In genomic region chr3:35753825-35754767, GRCm38 (mm10) we compare ENCODE assay signal across 7 mouse cellular contexts. TPM values are rescaled to one million over a fixed set of nuclear protein-coding genes. Genes with fewer than 3 reads are reported as not detected.
DNase-seq lines count a peak whose midpoint lies in the region; ATAC-seq and TF ChIP-seq lines count a peak whose summit lies in the region.

Gene Atp11b, plus strand, starts transcription at chr3:35754106.

- H3K9ac ChIP-seq in intestine, postnatal 0 days (ENCODE audit: low read depth, low read length): peak within 1 kb of the TSS; percentile 95
- H3K9ac ChIP-seq in limb, embryonic 11.5 days (ENCODE audit: low read length): peak within 1 kb of the TSS; percentile 68
- H3K9ac ChIP-seq in midbrain, embryonic 14.5 days (replicated peaks; ENCODE audit: low read length): peak within 1 kb of the TSS; percentile 89

- no peaks in the 10 kb centered on the region for H3K9me3 ChIP-seq in intestine, postnatal 0 days (ENCODE audit: control insufficient read depth)
- H3K9me3 ChIP-seq in limb, embryonic 11.5 days (ENCODE audit: control insufficient read depth, low read length): no peaks in the 10 kb centered on the region
- H3K9me3 ChIP-seq in midbrain, embryonic 14.5 days (ENCODE audit: control insufficient read depth, low read length): no peaks in the 10 kb centered on the region

- peak within 1 kb of the TSS; percentile 96 for H3K4me3 ChIP-seq in intestine, postnatal 0 days (ENCODE audit: low read depth, low read length)
- H3K4me3 ChIP-seq in limb, embryonic 11.5 days (ENCODE audit: low read depth, low read length): peak within 1 kb of the TSS; percentile 86
- H3K4me3 ChIP-seq in midbrain, embryonic 14.5 days (replicated peaks; ENCODE audit: low read depth, low read length): peak within 1 kb of the TSS; percentile 85

- H3K27ac ChIP-seq in intestine, postnatal 0 days (ENCODE audit: low read depth, low read length): peak within 1 kb of the TSS; percentile 97
- H3K27ac ChIP-seq in limb, embryonic 11.5 days (replicated peaks; ENCODE audit: low read depth, low read length): peak within 1 kb of the TSS; percentile 72
- peak within 1 kb of the TSS; percentile 90 for H3K27ac ChIP-seq in midbrain, embryonic 14.5 days (replicated peaks; ENCODE audit: low read depth, low read length)

- DNase-seq in adrenal gland, postnatal 10 days: peak; percentile 94
- DNase-seq in embryo, embryonic 9.5 days (ENCODE audit: extremely low spot score): peak; percentile 96
- no peak for DNase-seq in gonadal fat pad, adult 2 months (ENCODE audit: low read depth)
- DNase-seq in limb, embryonic 11.5 days (ENCODE audit: low spot score): peak; percentile 91
- peak; percentile 87 for DNase-seq in midbrain, embryonic 14.5 days
- peak; percentile 81 to 88 for DNase-seq in spleen, adult 18-20 months

- under 1% methylated on average over 93 of the region's 114 CpGs for WGBS in intestine, postnatal 0 days
- 0% methylated on average over 82 of the region's 114 CpGs for WGBS in limb, embryonic 11.5 days
- WGBS in midbrain, embryonic 14.5 days: under 1% methylated on average over 103 of the region's 114 CpGs

- TF ChIP-seq CTCF in intestine, postnatal 0 days (IDR thresholded peaks at IDR 0.05; ENCODE audit: low read depth): peak; percentile 59

- no peaks in the 10 kb centered on the region for H3K27me3 ChIP-seq in intestine, postnatal 0 days (replicated peaks; ENCODE audit: control insufficient read depth, insufficient read depth, low read length)
- no peaks in the 10 kb centered on the region for H3K27me3 ChIP-seq in limb, embryonic 11.5 days (ENCODE audit: control insufficient read depth, insufficient read depth, low read length)
- H3K27me3 ChIP-seq in midbrain, embryonic 14.5 days (ENCODE audit: control insufficient read depth, insufficient read depth, low read length): no peaks in the 10 kb centered on the region

- ATAC-seq in intestine, postnatal 0 days: peak; percentile 95
- ATAC-seq in limb, embryonic 11.5 days (ENCODE audit: insufficient number of reproducible peaks, low FRiP score, low TSS enrichment, low read depth): peak; percentile 95
- ATAC-seq in midbrain, embryonic 14.5 days (ENCODE audit: low FRiP score, low TSS enrichment): peak; percentile 93

- H3K36me3 ChIP-seq in intestine, postnatal 0 days (ENCODE audit: control insufficient read depth, insufficient read depth): 0 out of 2 replicates have a peak, but pooled peaks cover 4% of the 10 kb centered on the region
- no peaks in the 10 kb centered on the region for H3K36me3 ChIP-seq in limb, embryonic 11.5 days (ENCODE audit: control insufficient read depth, insufficient read depth, low read length)
- H3K36me3 ChIP-seq in midbrain, embryonic 14.5 days (ENCODE audit: control insufficient read depth, insufficient read depth, low read length): no peaks in the 10 kb centered on the region

- H3K4me2 ChIP-seq in intestine, postnatal 0 days (replicated peaks; ENCODE audit: low read depth): peak within 1 kb of the TSS; percentile 73
- H3K4me2 ChIP-seq in limb, embryonic 11.5 days (ENCODE audit: low read depth, severe bottlenecking): peak within 1 kb of the TSS; percentile 48
- H3K4me2 ChIP-seq in midbrain, embryonic 14.5 days (ENCODE audit: low read length): peak within 1 kb of the TSS; percentile 59

- H3K4me1 ChIP-seq in intestine, postnatal 0 days (replicated peaks; ENCODE audit: control insufficient read depth, insufficient read depth, low read length): no peaks in the 10 kb centered on the region
- H3K4me1 ChIP-seq in limb, embryonic 11.5 days (ENCODE audit: control insufficient read depth, insufficient read depth, low read length): no peaks in the 10 kb centered on the region
- H3K4me1 ChIP-seq in midbrain, embryonic 14.5 days (ENCODE audit: control insufficient read depth, insufficient read depth, low read length): peaks cover 9% of the 10 kb centered on the region

RNA-seq across cellular contexts. Expression of gene Atp11b, which starts in this region (rescaled TPM):
- total RNA-seq in adrenal gland, postnatal 10 days (2021): 10 to 100 TPM; 40.6 to 44.2 TPM
- polyA plus RNA-seq in gonadal fat pad, adult 2 months (2012; rRNA removed): 30.6 and 31.2 TPM in 2 replicates
- 27.3 and 28.8 TPM in 2 replicates for polyA plus RNA-seq in intestine, postnatal 0 days (2015; fragmentation: Nextera tagmentation; extraction: Ambion mirVana)
- 25.8 and 29.9 TPM in 2 replicates for polyA plus RNA-seq in limb, embryonic 11.5 days (2014; fragmentation: Nextera tagmentation; extraction: Ambion mirVana)
- 37.1 and 42.9 TPM in 2 replicates for polyA plus RNA-seq in midbrain, embryonic 14.5 days (2014; fragmentation: Nextera tagmentation; extraction: Ambion mirVana)
